Mouse (Mus musculus) ovary, postnatal 10 days (tissue): Measurements from ENCODE around the gene Tspan31.

ENCODE experiments used
- DNase-seq: peaks from one replicate; pipeline ENCODE4 v3.0.0; 2022; ENCODE audit warnings: low spot score

The Tspan31 gene

DNA sequence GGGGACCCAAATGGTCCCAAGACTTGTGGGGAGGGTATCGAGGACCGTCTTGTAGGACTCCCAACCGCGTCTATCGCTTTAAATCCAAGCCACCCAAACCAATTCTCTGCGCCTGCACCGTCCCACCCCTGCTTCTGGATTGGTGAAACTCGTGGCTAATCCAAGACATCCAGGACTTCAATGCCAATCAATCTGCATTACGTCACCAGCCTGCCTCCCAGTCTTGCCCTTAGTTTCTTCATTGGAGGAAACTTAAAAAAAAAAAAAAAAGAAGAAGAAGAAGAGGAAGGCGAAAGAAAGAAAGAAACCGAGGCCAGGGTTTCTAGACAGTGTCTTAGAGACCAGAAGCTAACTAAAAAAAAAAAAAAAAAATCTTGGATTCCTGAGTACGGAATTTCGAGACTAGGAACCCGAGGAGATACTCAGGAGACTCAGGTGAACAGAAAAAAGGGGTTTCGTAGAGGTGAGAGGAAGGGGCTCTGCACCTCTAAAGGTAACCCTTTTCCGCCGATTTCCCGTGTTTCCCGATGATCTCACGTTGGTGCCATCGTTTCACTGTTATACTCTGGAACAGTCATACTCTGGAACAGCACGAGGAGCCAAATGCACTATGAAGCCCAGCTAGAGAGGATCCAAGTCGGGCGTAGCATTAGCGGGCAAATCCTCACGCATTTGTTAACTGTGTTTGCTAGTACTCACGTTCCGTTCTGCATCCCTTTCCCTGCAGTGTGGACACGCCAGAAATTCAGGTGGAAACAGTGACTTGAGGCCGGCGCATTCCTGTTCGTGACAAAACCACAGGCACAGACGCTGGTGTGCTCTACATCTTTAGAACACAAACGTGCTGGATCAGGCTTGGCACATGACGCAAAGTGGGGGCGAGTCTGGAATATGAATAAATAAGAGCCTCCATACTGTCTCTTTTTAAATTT, at the start of gene Tspan31:
Tspan31 (minus strand) TSS at position 75 of the 932 bp plus-strand sequence.
- peak; percentile 53 for DNase-seq

DNA sequence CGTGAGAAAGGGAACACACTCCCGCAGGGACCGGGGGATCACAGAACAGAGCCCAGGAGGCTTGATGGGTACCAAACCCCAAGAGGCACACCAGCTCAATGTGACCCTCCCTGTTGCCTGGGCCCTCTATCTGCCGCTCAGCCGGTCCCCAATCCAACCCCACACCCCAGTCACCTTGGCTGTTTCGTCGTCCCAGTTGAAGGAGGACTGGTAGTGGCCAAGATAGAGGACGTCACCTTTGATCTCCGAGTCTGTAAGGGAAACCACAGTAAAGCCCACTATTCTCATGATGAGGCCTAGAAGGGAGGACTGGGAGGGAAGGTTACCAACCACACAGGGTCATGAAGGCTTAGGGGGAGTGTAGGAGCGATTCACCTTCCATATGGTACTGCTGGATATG, 49.2 kb upstream of the Tspan31 start:
- DNase-seq: no peak

DNA sequence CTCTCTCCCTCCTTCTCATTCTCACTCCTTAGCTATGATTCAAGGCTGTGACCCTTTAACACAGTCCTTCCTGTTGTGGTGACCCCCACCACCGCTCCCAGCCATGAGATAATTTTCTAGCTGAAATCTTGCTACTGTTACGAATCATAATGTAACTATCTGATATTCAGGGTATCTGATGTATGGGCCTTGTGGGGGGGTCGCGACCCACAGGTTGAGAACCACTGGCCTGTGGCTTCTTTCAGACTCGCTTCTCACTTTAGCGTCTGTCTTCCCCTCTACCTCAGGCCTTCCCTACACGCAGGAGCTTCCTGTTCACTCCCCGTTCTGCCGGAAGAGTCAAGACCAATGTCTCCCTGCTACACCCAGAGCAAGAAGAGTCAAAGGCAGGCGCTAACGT, 48.4 kb upstream of the Tspan31 start:
- no peak for DNase-seq

DNA sequence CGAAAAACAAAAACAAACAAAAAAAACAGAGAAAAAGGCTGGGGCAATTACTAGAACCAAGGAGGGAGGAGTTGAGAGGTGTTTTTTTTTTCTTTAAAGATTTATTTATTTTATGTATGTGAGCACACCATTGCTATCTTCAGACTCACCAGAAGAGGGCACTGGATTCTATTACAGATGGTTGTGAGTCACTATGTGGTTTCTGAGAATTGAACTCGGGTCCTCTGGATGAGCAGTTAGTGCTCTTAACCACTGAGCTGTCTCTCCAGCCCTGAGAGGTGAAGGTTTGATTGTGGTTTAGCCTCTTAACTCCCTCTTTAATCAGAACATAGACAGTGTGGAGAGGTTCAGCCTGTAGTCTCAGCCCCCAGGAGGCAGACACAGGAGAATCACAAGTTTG, 45.0 kb upstream of the Tspan31 start:
- DNase-seq: no peak

DNA sequence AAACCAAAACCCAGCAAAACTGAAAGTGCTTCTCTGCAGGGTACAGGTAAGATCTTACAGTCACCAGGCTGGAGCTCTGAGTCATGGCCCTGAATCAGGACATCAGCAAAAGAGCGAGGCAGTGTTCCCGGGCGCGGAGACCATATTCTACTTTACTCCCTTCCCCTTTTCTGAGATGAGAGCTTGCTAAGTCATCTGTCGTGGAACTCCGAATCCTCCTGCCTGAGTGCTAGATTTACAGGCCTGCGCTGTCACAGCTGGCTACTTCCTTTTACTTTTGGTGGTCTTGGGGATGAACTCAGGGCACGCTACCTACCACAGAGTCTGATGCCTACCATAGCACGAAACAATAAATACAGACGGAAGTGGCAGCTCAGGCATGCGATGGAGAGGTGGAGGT, 44.3 kb upstream of the Tspan31 start:
- DNase-seq: no peak

DNA sequence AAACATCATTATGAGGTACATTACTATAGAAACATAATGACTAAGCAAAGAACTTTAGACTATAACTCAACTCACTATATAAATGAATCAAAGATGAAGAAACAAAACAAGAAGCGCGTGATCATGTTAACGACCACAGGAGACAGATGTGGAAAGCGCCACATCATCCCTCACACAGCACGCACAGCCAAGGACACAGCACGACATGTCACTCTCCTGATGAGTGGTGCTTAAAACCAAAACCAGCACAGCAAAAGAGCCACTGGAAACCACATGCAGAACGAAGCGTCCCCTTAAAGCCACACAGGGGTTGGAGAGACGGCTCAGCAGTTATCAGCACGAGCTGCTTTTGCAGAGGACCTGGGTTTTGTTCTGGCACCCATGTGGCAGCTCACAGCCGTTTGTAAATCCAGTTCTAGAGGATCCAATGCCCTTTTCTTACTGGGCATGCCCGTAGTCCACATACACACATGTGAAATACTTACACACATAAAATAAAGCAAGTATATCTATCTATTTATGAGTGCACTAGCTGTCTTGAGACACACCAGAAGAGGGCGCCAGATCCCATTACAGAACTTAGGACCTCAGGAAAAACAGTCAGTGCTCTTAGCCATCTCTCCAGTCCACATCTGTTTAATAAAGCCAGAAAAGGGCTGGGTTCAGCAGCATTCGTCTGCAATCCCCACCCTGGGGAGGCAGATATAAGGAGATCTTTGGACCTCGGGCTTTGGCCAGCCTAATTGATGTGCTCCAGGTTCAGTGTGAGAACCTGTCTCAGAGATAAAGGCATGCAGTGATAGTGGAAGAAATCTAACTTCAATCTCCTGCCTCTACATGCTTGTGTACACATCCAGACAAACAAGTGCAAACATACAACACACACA, 41.2 kb upstream of the Tspan31 start:
- DNase-seq: no peak

DNA sequence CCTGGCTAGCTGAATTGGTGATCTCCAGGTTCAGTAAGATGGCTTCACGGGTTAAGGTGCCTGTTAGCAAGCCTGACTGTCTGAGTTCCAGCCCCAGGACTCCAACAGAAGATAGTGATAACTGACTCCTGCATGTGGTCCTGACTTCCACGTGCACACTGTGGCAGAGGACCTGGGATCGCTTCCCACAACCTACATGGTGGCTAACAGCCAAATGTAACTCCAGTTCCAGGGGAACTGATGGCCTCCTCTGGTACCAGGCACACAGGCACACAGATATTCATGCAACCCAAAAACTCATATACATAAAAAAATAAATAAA, 38.2 kb upstream of the Tspan31 start:
- no peak for DNase-seq

DNA sequence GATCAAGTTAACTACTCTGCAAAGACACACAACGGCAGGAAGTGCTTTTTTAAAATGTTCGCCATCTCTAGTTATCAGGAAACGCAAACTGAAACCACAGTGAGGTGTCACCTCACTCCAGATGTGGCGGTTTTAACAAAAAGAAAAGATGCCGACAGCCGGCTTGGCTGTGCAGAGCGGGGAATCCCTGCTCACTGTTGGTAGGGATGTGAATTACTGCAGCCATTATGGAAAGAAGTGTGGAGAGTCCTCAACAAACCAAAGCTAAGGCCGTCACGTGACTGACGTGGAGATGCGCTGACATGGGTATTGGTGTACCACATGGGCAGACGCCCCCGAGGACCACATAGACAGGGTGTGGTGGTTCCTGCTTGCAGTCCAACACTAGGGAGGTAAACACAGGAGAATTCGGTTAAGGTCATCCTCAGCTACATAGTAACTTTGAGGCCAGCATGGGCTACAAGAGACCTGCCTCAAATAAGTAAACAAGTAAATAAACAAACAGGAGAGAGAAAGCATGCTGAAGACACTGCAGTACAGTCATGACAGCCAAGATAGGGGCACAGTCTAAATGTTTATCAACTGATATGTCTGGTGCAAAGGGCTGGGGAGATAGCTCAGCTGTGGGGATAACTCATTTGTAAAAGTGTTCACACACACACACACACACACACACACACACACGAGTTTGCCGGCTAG, 37.6 kb upstream of the Tspan31 start:
- no peak for DNase-seq

DNA sequence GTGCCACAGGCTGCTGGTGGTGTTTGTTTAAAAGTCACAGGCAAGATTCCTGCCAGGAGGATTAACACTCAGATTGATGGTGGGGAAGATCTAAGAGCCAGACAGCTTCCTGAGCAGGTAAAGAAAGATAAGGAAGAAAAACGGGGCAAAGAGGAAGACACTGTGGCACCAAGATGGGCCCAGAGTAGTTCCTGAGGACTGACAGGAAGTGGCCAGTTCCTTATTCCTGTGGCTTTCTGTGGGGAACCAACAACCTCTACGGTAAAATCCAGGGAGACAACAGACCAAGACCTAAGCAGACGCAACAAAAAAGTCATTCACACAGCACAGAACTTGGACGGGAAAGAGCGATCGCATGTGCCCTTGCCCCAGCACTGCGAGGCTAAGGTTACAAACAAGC, 33.6 kb upstream of the Tspan31 start:
- no peak for DNase-seq

DNA sequence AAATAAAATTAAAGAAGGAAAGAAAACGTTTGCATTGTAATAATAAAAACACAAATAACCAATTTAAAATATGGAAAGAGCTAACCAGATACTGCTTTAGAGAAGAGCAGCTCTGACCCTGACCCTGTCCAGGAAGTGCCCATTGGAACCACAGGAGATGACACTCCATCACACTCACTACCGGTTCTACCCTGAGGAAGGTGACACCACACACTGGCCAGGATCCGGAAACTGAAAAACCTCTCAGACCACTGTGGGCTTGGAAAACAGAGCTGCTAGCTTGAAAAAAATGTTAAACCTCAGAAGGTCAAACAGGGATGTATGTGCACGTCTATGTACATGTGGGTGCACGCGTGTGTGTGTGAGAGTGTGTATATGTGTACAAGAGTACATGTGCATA, 31.1 kb upstream of the Tspan31 start:
- DNase-seq: no peak

DNA sequence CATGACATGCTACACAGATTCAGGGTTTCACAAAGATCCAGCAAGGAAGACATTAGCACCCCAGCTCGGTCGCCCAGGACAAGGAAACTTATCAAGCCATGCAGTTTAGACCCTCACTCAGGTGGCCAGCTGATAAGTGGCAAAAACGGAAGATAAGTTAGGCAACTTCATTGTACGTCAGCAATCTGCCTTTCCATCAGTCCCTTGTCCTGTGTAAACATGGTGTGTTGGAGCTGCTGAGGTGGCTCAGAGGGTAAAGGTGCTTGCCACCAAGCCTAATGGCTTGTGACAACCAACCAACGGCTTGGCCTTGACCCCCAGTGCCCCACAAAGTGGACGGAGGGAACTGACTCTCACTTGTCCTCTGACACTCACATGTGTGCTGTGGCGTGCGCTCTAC, 30.4 kb upstream of the Tspan31 start:
- DNase-seq: no peak

DNA sequence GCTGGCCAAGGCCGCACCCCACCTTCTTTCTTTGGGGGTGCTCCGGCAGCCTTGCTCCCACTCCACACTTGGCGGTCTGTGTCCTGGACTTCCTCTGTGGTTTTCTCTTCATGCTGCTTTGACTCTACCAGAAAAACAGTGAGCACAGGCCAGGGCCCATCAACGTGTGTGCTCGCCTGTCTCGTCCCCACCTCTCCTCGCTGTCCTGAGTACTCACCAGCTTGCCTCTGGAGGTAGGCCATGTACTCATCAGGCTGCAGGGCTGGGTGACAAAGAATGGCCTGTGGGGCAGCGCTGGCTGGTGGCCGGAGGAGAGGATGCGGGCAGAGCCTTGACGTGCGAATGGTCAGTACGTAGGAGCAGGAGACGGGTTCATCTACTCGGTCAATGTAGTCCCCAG, 29.8 kb upstream of the Tspan31 start:
- no peak for DNase-seq

DNA sequence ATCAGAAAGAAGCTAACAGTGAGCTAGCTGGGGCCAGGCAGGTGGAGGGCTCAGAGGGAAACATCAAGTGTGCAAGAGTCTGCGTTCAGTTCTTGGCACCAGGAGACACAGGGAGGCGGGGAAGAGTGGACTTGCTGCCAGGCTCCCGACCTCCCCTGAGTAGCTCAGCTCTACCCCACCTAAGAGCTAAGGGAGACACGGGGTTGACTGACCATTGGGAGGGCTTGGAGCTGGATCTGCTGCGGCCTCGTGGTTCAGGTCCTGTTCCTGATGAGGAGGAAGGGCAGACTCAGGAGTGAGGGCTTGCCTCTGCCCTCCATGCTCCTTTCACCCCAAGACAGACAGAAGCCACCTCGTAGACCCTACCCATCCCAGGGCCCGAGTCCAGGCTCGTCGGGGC, 29.1 kb upstream of the Tspan31 start:
- DNase-seq: no peak

DNA sequence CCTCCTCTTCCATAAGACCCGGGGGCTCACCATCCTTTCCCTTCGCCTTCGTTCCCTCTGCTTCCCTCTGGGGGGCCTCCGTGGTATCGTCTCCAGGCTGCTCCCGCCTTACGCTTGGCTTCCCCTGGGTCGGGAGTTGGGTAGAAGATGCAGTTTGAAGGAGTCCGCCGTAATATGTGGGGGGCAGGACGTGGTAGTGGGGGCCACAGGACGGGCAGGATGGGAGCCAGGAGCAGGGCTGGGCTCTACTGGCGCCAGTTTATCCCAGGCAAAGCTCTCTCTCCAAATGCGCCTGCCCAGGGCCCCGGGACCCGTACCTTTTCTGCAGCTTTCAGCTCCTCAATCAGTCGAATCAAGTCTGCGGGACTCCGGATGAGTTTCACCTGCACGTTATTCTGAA, 28.4 kb upstream of the Tspan31 start:
- DNase-seq: no peak

DNA sequence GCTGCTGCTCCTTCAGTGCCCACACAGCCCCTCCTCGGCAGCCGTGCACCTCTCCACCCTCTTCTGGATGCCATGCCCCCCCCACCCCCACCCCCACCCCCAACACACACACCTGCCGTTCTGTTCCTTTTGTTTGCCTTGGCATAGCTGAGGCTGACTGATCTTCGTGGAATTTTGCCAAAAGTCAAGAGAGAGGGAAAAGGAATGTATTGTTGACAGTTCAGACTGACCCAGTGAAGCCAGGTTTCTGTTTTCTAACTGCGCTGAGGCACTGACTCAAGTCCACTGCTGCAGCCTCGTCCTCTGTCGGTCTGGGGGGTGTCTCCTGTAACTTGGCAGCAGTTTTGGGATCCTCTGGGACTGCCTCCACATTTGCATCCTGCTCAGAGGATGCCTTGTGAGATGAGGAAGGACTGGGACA, 24.3 kb upstream of the Tspan31 start:
- no peak for DNase-seq

DNA sequence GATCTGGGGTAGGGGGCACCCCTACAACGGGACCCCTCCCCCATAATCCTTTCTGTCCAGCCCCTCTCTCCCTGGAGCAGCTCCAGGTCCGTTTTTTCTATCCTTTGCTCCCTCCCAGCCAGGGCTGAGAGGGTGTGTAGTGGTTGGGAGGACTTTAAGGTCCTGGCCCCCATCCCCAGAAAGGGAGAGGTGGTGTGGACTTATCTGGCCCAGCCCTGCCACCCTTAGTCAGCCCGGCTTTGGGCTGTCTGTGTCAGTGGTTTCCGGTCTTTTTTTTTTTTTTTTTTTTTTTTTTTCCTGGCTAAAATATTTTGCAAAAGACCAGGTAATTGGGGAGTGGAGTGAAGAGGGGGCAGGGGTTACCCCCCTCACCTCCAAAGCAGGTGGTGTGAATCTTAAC, 22.7 kb upstream of the Tspan31 start:
- no peak for DNase-seq

DNA sequence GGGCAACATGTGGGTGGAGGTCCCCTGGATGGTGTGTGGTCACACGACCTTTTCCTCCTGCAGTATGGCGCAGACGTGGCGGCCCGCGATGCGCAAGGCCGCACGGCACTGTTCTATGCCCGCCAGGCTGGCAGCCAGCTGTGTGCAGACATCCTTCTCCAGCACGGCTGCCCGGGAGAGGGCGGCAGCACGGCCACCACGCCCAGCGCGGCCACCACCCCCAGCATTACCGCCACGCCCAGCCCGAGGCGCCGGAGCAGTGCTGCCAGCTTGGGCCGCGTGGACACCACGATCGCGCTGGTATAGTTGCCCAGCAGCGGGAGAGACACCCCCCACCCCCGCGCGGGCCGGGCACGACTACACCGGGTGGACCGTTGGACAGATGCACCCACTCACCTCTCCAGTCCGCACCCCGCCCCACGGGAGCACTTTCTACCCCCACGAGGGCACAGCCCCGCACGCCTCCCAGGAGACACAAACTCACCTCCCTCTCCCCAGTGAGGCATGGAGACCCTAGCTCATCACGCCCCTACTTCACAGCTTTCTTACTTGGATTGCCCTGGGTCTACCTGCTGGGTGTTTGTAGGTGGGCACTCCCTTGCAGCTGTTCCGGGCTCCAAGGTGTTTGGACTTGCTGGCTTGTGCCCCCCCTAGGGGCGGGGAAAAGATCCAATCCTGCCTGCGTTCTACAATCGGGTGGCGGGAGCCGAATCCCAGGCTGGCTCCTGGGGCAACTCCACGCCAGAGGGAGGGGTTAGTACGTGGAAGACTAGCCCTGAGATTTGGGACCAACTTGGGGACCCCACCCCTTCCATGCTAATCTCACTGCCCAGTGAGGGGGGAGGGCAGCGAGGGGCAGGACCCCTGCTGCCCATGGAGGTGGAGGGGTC, 21.7 kb upstream of the Tspan31 start:
- no peak for DNase-seq

DNA sequence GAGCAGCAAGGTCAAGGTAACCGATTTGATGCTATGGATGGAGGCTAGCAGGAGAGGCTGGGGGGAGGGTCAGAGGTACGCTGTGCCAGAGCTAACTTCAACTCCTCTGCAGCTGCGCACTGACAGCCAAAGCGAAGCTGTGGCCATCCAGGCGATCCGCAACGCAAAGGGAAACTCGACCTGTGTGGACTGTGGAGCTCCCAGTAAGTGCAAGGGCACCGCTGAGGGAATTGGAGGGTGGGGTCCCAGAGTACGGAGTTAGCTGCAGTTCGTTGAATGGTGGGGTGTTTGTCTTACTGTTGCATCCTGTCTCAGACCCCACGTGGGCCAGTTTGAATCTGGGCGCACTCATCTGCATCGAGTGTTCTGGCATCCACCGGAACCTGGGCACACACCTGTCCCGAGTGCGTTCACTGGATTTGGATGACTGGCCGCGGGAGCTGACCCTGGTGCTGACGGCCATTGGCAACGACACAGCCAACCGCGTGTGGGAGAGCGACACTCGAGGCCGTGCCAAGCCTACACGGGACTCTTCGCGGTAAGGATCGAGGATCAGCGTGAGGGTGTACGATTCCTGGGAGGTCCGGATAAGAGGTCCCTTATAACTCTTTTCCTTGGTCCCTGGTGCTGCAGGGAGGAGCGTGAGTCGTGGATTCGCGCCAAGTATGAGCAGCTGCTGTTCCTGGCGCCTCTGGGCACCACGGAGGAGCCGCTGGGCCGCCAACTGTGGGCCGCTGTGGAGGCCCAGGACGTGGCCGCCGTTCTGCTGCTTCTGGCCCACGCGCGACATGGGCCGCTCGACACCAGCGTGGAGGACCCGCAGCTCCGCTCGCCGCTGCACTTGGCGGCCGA, 20.7 kb upstream of the Tspan31 start:
- no peak for DNase-seq

DNA sequence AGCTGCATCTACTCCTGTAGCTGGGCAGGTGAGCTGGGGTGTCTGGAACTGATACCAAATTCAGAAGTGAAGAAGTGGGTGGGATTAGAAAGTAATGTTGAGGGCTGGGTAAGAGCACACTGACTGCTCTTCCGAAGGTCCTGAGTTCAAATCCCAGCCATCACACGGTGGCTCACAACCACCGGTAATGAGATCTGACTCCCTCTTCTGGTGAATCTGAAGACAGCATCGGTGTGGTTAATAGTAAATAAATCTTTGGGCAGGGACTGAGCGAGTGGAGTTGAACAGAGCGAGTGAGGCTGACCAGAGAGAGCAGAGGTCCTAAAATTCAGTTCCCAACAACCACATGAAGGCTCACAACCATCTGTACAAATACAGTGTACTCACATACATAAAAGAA, 15.6 kb upstream of the Tspan31 start:
- no peak for DNase-seq

DNA sequence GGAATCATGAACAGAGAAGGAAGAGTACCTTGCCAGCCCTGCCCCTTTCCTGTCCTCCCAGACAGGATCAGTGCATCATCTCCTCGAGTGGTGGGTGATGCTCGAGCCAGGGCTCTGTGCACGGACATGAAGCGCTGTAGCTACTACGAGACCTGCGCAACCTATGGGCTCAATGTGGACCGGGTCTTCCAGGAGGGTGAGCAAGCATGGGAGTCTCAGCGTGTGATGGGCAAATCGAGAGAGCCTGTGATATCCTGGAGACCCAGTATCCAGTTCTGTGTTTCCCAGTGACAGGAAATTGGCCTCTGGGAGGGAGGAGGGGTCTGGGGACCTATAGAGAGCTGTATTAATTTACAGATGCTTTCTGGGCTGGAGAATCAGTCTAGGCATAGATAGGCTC, 15.0 kb upstream of the Tspan31 start:
- DNase-seq: no peak

DNA sequence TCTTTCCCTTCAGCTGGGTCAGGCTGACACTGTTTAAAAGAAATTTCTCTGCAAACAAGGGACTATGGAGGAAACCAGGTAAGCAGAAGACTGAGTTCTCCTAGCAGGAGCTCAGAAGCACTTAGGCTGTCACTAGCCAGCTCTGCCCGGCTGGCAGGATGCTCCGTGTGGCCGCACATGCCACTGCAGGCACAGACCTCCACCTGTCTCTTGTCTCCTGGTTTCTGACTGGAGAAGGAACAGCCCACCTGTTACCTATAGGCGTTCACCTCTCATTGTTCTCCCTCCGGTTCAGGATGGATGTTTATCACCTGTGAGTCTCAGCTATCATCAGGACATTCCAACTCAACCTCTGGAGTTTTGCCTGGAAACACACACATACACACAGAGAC, 13.8 kb upstream of the Tspan31 start:
- no peak for DNase-seq
